Mouse (Mus musculus) hindbrain, postnatal 0 days (tissue): ENCODE data around the gene F5. TPM values are rescaled to one million over a fixed set of nuclear protein-coding genes. Genes with fewer than 3 reads are reported as not detected.

Experiments used
- ATAC-seq: fragments of 200-750 bp; cut with Nextera tagmentation; 2 replicates; pipeline ENCODE4 v1.8.0; 2017; ENCODE audit warnings: mild to moderate bottlenecking, moderate TSS enrichment, moderate library complexity
- DNase-seq: peaks from one replicate; pipeline ENCODE4 v3.0.0-alpha.2; 2015; ENCODE audit warnings: low spot score
- H3K27ac ChIP-seq: fragments of 300-500 bp; sonication (generic); 2 replicates; pipeline ENCODE4 v1.5.1; 2014; ENCODE audit warnings: mild to moderate bottlenecking
- H3K27me3 ChIP-seq: fragments of 300-500 bp; sonication (generic); 2 replicates; pipeline ENCODE4 v1.6.1; 2014; ENCODE audit warnings: low read length, mixed read lengths; ENCODE audit not compliant: insufficient read depth
- H3K36me3 ChIP-seq: fragments of 300-500 bp; sonication (generic); 2 replicates; pipeline ENCODE4 v1.6.1; 2014; ENCODE audit warnings: low read length, mixed read lengths; ENCODE audit not compliant: insufficient read depth
- H3K4me1 ChIP-seq: fragments of 300-500 bp; sonication (generic); 2 replicates; pipeline ENCODE4 v1.6.1; 2014; ENCODE audit warnings: antibody characterized with exemption, low read length, mixed read lengths; ENCODE audit not compliant: insufficient read depth
- H3K4me2 ChIP-seq: fragments of 300-500 bp; sonication (generic); 2 replicates; pipeline ENCODE4 v1.6.1; 2014; ENCODE audit warnings: low read depth, mild to moderate bottlenecking, low read length, moderate library complexity, mixed read lengths
- H3K4me3 ChIP-seq: fragments of 300-500 bp; sonication (generic); 2 replicates; pipeline ENCODE4 v1.5.1; 2014; ENCODE audit warnings: low read length
- H3K9ac ChIP-seq: fragments of 300-500 bp; sonication (generic); replicated peaks from 2 replicates; pipeline ENCODE4 v1.6.1; 2014; ENCODE audit warnings: mild to moderate bottlenecking, low read length, moderate library complexity, mixed read lengths
- H3K9me3 ChIP-seq: fragments of 300-500 bp; sonication (generic); 2 replicates; pipeline ENCODE4 v1.6.1; 2016; ENCODE audit warnings: low read length, mixed read lengths
- CTCF ChIP-seq: IDR thresholded peaks from 2 replicates; pipeline ENCODE4 v1.5.1; 2016; ENCODE audit warnings: antibody characterized with exemption, control low read depth, low read depth
- WGBS: fragments of 180-500 bp; shearing (Covaris S2); extraction: QIAGEN DNeasy Blood & Tissue Kit; methylation state at CpG from one replicate; pipeline ENCODE4 v1.1.7; 2014; 5-methylcytosine and 5-hydroxymethylcytosine counted together
- polyA plus RNA-seq: library from polyadenylated mRNA; unstranded; fragments of >200 nt; fragmentation: Nextera tagmentation; extraction: Ambion mirVana; gene quantifications from 2 replicates; pipeline ENCODE4 v1.2.1, GENCODE M21; 2015
- total RNA-seq: library from RNA; depleted of rRNA; stranded (reverse); fragments of >200 nt; gene quantifications from 2 replicates; pipeline ENCODE4 v1.2.3, GENCODE M21; 2014; rRNA removed

The F5 gene
- 0.26 and 0.40 TPM in 2 replicates for total RNA-seq
- polyA plus RNA-seq: 0.09 and 0.14 TPM in 2 replicates

DNA sequence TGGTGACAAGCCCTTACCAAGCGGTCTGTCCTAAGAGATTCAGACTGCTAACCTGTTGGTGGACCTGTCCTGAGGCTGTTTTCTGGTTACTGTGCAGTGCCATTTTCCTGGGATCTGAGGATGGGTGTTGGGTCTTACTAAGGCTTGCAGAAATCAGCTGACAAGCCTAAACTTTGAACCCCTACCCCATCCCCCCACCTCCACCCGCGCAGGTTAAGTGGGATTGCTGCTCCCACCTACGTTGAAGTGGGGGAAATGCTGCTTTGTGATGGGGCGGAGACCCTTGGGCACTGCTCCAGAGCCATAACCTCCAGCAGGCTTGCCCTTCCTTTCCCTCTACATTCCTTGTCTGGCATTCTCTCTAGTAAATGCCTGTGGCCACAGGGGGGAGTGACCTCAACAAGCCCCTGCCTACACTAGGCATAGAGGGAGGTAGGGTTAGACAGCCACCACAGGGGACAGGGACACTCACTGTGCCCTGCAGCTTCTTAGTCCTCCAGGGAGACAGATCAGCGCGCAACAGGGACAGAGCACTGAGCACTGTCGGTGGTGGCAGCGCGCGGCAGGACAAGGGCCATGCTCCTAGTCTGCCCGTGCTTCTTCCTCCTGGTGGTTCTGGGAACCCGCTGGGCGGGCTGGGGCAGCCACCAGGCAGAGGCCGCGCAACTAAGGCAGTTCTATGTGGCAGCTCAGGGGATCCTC lies at the start of gene F5:
TSS of gene F5 (plus strand) at position 452 of the 702 bp plus-strand sequence.
- no peak within 1 kb of the TSS for H3K27ac ChIP-seq
- no peak within 1 kb of the TSS for H3K4me2 ChIP-seq
- H3K36me3 ChIP-seq: no peaks in the 10 kb centered on the region
- DNase-seq (no peak), ATAC-seq (peak; percentile 32; the same call in 1 of the 2 replicates)
- no peaks in the 10 kb centered on the region for H3K27me3 ChIP-seq
- no peaks in the 10 kb centered on the region for H3K4me1 ChIP-seq
- H3K9me3 ChIP-seq: no peaks in the 10 kb centered on the region
- 12% methylated on average over 16 of the region's 16 CpGs for WGBS
- no peak within 1 kb of the TSS for H3K4me3 ChIP-seq
- H3K9ac ChIP-seq: no peak within 1 kb of the TSS; the same call in 1 of the 2 replicates
- peak; percentile 6; the same call in 1 of the 2 replicates for TF ChIP-seq CTCF

GRCm38 (mm10) chr1:164109763-164110162 lies 41.9 kb upstream of the F5 start:
- TF ChIP-seq CTCF: no peak
- DNase-seq (no peak), ATAC-seq (no peak)
- Histone ChIP-seq H3K4me1 (no peaks in the 10 kb centered on the region), H3K9ac (no peak overlapping the region), H3K36me3 (no peaks in the 10 kb centered on the region), H3K4me3 (no peak overlapping the region), H3K27me3 (no peaks in the 10 kb centered on the region), H3K4me2 (no peak overlapping the region), H3K9me3 (no peaks in the 10 kb centered on the region), H3K27ac (no peak overlapping the region)
- 88% methylated on average over 2 of the region's 2 CpGs for WGBS

DNA sequence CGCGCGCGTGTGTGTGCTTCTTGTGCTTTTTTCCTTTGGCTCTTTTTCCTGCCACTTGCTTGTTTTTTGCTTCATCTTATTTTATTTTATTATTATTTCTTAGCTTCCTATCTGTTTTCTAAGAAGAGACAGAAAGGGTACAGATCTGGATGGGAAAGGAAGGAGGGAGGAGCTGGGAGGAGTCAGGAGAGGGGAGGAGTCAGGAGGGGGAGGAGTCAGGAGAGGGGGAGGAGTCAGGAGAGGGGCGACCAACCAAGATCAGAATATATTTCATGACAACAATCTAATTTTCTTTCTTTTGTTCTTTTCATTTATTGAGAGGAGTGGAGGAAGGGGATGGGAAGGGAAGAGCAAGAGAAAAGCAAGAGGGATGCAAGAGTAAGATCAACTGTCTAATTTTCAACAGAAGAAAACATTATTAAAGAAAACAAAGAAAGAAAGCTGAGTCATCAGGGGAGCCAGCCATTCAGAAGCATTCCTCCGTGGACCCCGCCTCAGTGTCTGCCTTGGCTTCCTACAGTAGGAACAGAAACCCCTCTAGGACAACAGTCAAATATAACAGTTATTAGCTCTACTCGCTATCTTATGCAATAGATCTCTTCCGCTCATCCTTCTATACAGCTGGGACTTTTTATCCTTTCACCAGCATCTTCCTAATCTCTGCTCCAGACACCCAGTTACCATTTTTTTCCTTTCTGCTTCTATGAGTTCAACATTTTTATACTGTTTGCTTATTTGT lies 40.9 kb upstream of the F5 start:
- H3K4me3 ChIP-seq: no peak overlapping the region
- TF ChIP-seq CTCF: no peak
- H3K27ac ChIP-seq: no peak overlapping the region
- no peaks in the 10 kb centered on the region for H3K36me3 ChIP-seq
- no peak overlapping the region for H3K4me2 ChIP-seq
- H3K9me3 ChIP-seq: no peaks in the 10 kb centered on the region
- H3K4me1 ChIP-seq: no peaks in the 10 kb centered on the region
- no peaks in the 10 kb centered on the region for H3K27me3 ChIP-seq
- WGBS: 97% methylated on average over 9 of the region's 9 CpGs
- ATAC-seq (no peak), DNase-seq (no peak)
- H3K9ac ChIP-seq: no peak overlapping the region

DNA sequence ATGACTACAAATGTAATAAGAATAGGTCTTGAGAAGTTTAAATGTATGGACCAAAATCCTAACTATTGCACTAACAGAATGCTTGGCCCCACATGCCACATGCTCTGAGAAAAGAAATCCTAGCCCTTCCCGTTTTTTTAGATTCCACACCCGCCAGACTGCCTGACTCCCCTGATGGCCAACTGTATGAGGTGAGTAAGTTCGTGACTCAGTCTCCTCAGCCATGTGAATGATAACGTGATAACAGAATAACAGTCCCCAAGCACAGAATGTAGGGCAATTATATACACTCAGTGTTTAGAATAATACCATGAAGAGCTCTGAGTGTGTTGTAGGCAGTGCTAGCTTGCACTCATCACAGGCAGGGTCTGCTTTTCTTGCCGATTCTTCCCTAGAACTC lies 37.4 kb upstream of the F5 start:
- 85% methylated on average over 5 of the region's 5 CpGs for WGBS
- no peak overlapping the region for H3K9ac ChIP-seq
- DNase-seq (no peak), ATAC-seq (no peak)
- H3K36me3 ChIP-seq: no peaks in the 10 kb centered on the region
- H3K4me1 ChIP-seq: no peaks in the 10 kb centered on the region
- H3K27me3 ChIP-seq: no peaks in the 10 kb centered on the region
- no peaks in the 10 kb centered on the region for H3K9me3 ChIP-seq
- no peak for TF ChIP-seq CTCF
- H3K27ac ChIP-seq: no peak overlapping the region
- no peak overlapping the region for H3K4me3 ChIP-seq
- no peak overlapping the region for H3K4me2 ChIP-seq

- ATAC-seq (no peak), DNase-seq (no peak)
- H3K9me3 ChIP-seq: no peaks in the 10 kb centered on the region
- H3K27me3 ChIP-seq: no peaks in the 10 kb centered on the region
- 77% methylated on average over 8 of the region's 8 CpGs for WGBS
- no peaks in the 10 kb centered on the region for H3K36me3 ChIP-seq
- H3K9ac ChIP-seq: no peak within 1 kb of the TSS
- no peak within 1 kb of the TSS for H3K4me3 ChIP-seq
- no peak within 1 kb of the TSS for H3K27ac ChIP-seq
- no peak for TF ChIP-seq CTCF
- H3K4me1 ChIP-seq: no peaks in the 10 kb centered on the region
- H3K4me2 ChIP-seq: no peak within 1 kb of the TSS
Observed at GRCm38 (mm10) chr1:164114947-164115493, 36.6 kb upstream of the F5 start, which contains the start of gene Selp. Selp (plus strand) TSS chr1:164115264.

GRCm38 (mm10) chr1:164115647-164116046 lies 36.0 kb upstream of the F5 start:
- DNase-seq (no peak), ATAC-seq (no peak)
- no peaks in the 10 kb centered on the region for H3K27me3 ChIP-seq
- no peak overlapping the region for H3K9ac ChIP-seq
- H3K4me1 ChIP-seq: no peaks in the 10 kb centered on the region
- H3K27ac ChIP-seq: no peak overlapping the region
- H3K36me3 ChIP-seq: no peaks in the 10 kb centered on the region
- 76% methylated on average over 6 of the region's 6 CpGs for WGBS
- TF ChIP-seq CTCF: no peak
- no peak overlapping the region for H3K4me2 ChIP-seq
- no peak overlapping the region for H3K4me3 ChIP-seq
- H3K9me3 ChIP-seq: no peaks in the 10 kb centered on the region
